Comparison of ENCODE assay signal across 8 mouse cellular contexts in genomic region chr6:86487358-86488148, GRCm38 (mm10). TPM values are rescaled to one million over a fixed set of nuclear protein-coding genes. Genes with fewer than 3 reads are reported as not detected.
DNase-seq lines count a peak whose midpoint lies in the region; ATAC-seq and TF ChIP-seq lines count a peak whose summit lies in the region.

No protein-coding gene starts in this region.

- H3K27me3 ChIP-seq in MEL (ENCODE audit: control insufficient read depth in 1 of 2, insufficient read depth in 2 of 2, low read length in 2 of 2), result no peaks in the 10 kb centered on the region
- no peaks in the 10 kb centered on the region for H3K27me3 ChIP-seq in lung, embryonic 14.5 days (ENCODE audit: insufficient read depth, low read length)

- whole genome bisulfite sequencing in lung, embryonic 14.5 days, result 7% methylated on average over 24 of the region's 24 CpGs

- peak overlapping the region; percentile 55 for H3K4me2 ChIP-seq in lung, embryonic 14.5 days

- TF ChIP-seq POLR2A in MEL (IDR thresholded peaks at IDR 0.05; ENCODE audit: control insufficient read depth in 1 of 2, insufficient read depth in 1 of 2, low read depth in 1 of 2, low read length in 2 of 2, poor library complexity in 1 of 2), result peak in 1 of 2 experiments; percentile 91

- DNase-seq in MEL (ENCODE audit: low read depth, low spot score), result peak; percentile 96
- DNase-seq in cerebellum, adult 8-10 months, result peak; percentile 51
- DNase-seq in forelimb bud, embryonic 11.5 days (ENCODE audit: low read depth, low spot score), result peak; percentile 79
- peak; percentile 82 for DNase-seq in heart, postnatal 4 days
- DNase-seq in layer of hippocampus, adult 8-10 months (ENCODE audit: low spot score in 2 of 2), result peak; percentile 54 to 73
- peak; percentile 92 for DNase-seq in lung, embryonic 14.5 days
- DNase-seq in thymus, adult 18-20 months, result peak; percentile 81 to 85

- H3K9me3 ChIP-seq in MEL (replicated peaks; ENCODE audit: insufficient read depth, low read length), result no peaks in the 10 kb centered on the region
- H3K9me3 ChIP-seq in lung, embryonic 14.5 days (ENCODE audit: low read depth, low read length), result no peaks in the 10 kb centered on the region

- H3K79me2 ChIP-seq in MEL (ENCODE audit: control insufficient read depth, insufficient read depth, low read length, poor library complexity), result peaks cover 4% of the 10 kb centered on the region; the same call in 1 of the 2 replicates

- TF ChIP-seq CTCF in MEL (IDR thresholded peaks at IDR 0.05 in 2 of 3, conservative IDR thresholded peaks at IDR 0.05 in 1 of 3; ENCODE audit: control insufficient read depth in 1 of 3, insufficient read depth in 1 of 3, low read depth in 2 of 3, low read length in 3 of 3, poor library complexity in 1 of 3, severe bottlenecking in 1 of 3), result no peak; a peak in 1 of 6 replicates
- TF ChIP-seq CTCF in lung, embryonic 14.5 days (IDR thresholded peaks at IDR 0.05; ENCODE audit: low read depth), result peak; percentile 54

- peak; percentile 97 for ATAC-seq in lung, embryonic 14.5 days (ENCODE audit: insufficient read depth)
- peak; percentile 85 for ATAC-seq in neutrophil, adult 5-6 weeks (ENCODE audit: extremely low read depth, insufficient number of reproducible peaks, low FRiP score, poor library complexity, severe bottlenecking)

- peaks cover 6% of the 10 kb centered on the region in 2 experiments; a peak in 2 of 4 replicates for H3K4me1 ChIP-seq in MEL (ENCODE audit: control insufficient read depth in 1 of 2, insufficient read depth in 2 of 2, low read length in 2 of 2)
- H3K4me1 ChIP-seq in lung, embryonic 14.5 days (ENCODE audit: insufficient read depth), result peaks cover 15% of the 10 kb centered on the region

- H3K9ac ChIP-seq in MEL (ENCODE audit: control insufficient read depth, low read depth, low read length, poor library complexity, severe bottlenecking), result peak overlapping the region; percentile 88
- peak overlapping the region; percentile 54 for H3K9ac ChIP-seq in lung, embryonic 14.5 days

- H3K27ac ChIP-seq in MEL (ENCODE audit: control insufficient read depth, low read depth, low read length), result peak overlapping the region; percentile 98
- H3K27ac ChIP-seq in lung, embryonic 14.5 days (ENCODE audit: low read depth), result peak overlapping the region; percentile 98

- H3K36me3 ChIP-seq in MEL (ENCODE audit: control insufficient read depth in 1 of 2, insufficient read depth in 2 of 2, low read length in 2 of 2), result peaks cover 0 to 9% of the 10 kb centered on the region in 2 experiments; a peak in 2 of 4 replicates
- no peaks in the 10 kb centered on the region for H3K36me3 ChIP-seq in lung, embryonic 14.5 days (ENCODE audit: insufficient read depth)

- no peak for TF ChIP-seq RAD21 in MEL (IDR thresholded peaks at IDR 0.05; ENCODE audit: low read depth, low read length)

- TF ChIP-seq EP300 in MEL (IDR thresholded peaks at IDR 0.05; ENCODE audit: low read depth in 1 of 2, low read length in 2 of 2), result no peak

- H3K4me3 ChIP-seq in MEL (ENCODE audit: control insufficient read depth in 1 of 2, insufficient read depth in 1 of 2, low read depth in 2 of 2, low read length in 2 of 2), result peak overlapping the region; percentile 51 to 68
- H3K4me3 ChIP-seq in lung, embryonic 14.5 days (ENCODE audit: low read depth, low read length), result peak overlapping the region; percentile 17

TF ChIP-seq in MEL, 35 proteins besides CTCF, POLR2A, EP300 and RAD21:
- peak; percentile 70; the same call in 1 of the 2 replicates for TF ChIP-seq HCFC1 (IDR thresholded peaks at IDR 0.05; ENCODE audit: low read depth, low read length)
- no peak for TF ChIP-seq MEF2A (IDR thresholded peaks at IDR 0.05; ENCODE audit: extremely low read depth, insufficient replicate concordance, low read depth, low read length, poor library complexity, severe bottlenecking)
- no peak for TF ChIP-seq TCF12 (IDR thresholded peaks at IDR 0.05; ENCODE audit: low read depth, low read length)
- TF ChIP-seq ZMIZ1 (IDR thresholded peaks at IDR 0.05; ENCODE audit: low read depth, low read length), result peak; percentile 86
- TF ChIP-seq SIN3A (IDR thresholded peaks at IDR 0.05; ENCODE audit: low read length), result 0 out of 2 replicates have a peak, but pooled peaks have one; percentile 74
- peak; percentile 51 for TF ChIP-seq MAX (IDR thresholded peaks at IDR 0.05; ENCODE audit: low read length)
- peak; percentile 5; the same call in 1 of the 2 replicates for TF ChIP-seq ELF1 (IDR thresholded peaks at IDR 0.05; ENCODE audit: low read depth, low read length)
- TF ChIP-seq ZNF384 (IDR thresholded peaks at IDR 0.05; ENCODE audit: low read depth, low read length), result no peak
- no peak for TF ChIP-seq TAL1 (IDR thresholded peaks at IDR 0.05; ENCODE audit: low read length)
- TF ChIP-seq TBP (IDR thresholded peaks at IDR 0.05; ENCODE audit: low read depth, low read length), result peak; percentile 3; the same call in 1 of the 2 replicates
- TF ChIP-seq E2F4 (IDR thresholded peaks at IDR 0.05; ENCODE audit: borderline replicate concordance, low read depth, low read length), result no peak
- peak; percentile 83 for TF ChIP-seq NRF1 (IDR thresholded peaks at IDR 0.05; ENCODE audit: insufficient read depth, low read depth, low read length, poor library complexity, severe bottlenecking)
- TF ChIP-seq UBTF (IDR thresholded peaks at IDR 0.05; ENCODE audit: borderline replicate concordance, insufficient read depth, low read depth, low read length), result no peak
- TF ChIP-seq KAT2A (conservative IDR thresholded peaks at IDR 0.05; ENCODE audit: low read depth, low read length), result no peak
- peak; percentile 88 for TF ChIP-seq MYC (IDR thresholded peaks at IDR 0.05; ENCODE audit: low read depth, low read length)
- TF ChIP-seq POLR2AphosphoS5 (IDR thresholded peaks at IDR 0.05; ENCODE audit: borderline replicate concordance, low read depth, low read length), result 0 out of 2 replicates have a peak, but pooled peaks have one; percentile 58
- TF ChIP-seq POLR2AphosphoS2 (IDR thresholded peaks at IDR 0.05; ENCODE audit: low read length), result peak; percentile 69; the same call in 1 of the 2 replicates
- no peak for TF ChIP-seq MYB (IDR thresholded peaks at IDR 0.05; ENCODE audit: low read depth, low read length)
- peak; percentile 43; the same call in 1 of the 2 replicates for TF ChIP-seq MXI1 (IDR thresholded peaks at IDR 0.05; ENCODE audit: low read depth, low read length)
- peak; percentile 69; the same call in 1 of the 2 replicates for TF ChIP-seq CHD1 (IDR thresholded peaks at IDR 0.05; ENCODE audit: low read depth, low read length)
- no peak; the same call in 1 of the 2 replicates for TF ChIP-seq RCOR1 (IDR thresholded peaks at IDR 0.05; ENCODE audit: low read depth, low read length)
- no peak for TF ChIP-seq USF1 (IDR thresholded peaks at IDR 0.05; ENCODE audit: low read depth, low read length)
- peak; percentile 49; the same call in 1 of the 2 replicates for TF ChIP-seq ETS1 (IDR thresholded peaks at IDR 0.05; ENCODE audit: low read depth, low read length)
- peak; percentile 73 for TF ChIP-seq NELFE (IDR thresholded peaks at IDR 0.05; ENCODE audit: low read depth, low read length)
- no peak for TF ChIP-seq CHD2 (IDR thresholded peaks at IDR 0.05; ENCODE audit: low read length)

RNA-seq across cellular contexts. Expression of gene Pcbp1, which starts 38.6 kb away (rescaled TPM):
- 74.2 and 83.5 TPM in 2 replicates for total RNA-seq in MEL (2012; rRNA removed)
- polyA plus RNA-seq in MEL (2012; ENCODE audit: insufficient read depth in 1 of 2, insufficient read length in 2 of 2, low read depth in 1 of 2, low replicate concordance in 2 of 2, missing spikeins in 1 of 2), result 100 to 1,000 TPM in 1 of 2 experiments, not detected in 1; 385 TPM
- 100 to 1,000 TPM; 227 to 230 TPM for total RNA-seq in heart, postnatal 4 days (2021)
- 100 to 1,000 TPM; 172 to 184 (median 178) TPM for total RNA-seq in layer of hippocampus, adult 8-10 months (2022)
- 552 and 588 TPM in 2 replicates for polyA plus RNA-seq in lung, embryonic 14.5 days (2014; fragmentation: Nextera tagmentation; extraction: Ambion mirVana)
- total RNA-seq in neutrophil, adult 5-6 weeks (2017), result 35.6 and 38.3 TPM in 2 replicates

RNA-seq across cellular contexts. Expression of gene C87436, which starts 49.4 kb away (rescaled TPM):
- total RNA-seq in MEL (2012; rRNA removed), result 10.9 and 11.6 TPM in 2 replicates
- polyA plus RNA-seq in MEL (2012; ENCODE audit: insufficient read depth in 1 of 2, insufficient read length in 2 of 2, low read depth in 1 of 2, low replicate concordance in 2 of 2, missing spikeins in 1 of 2), result 10 to 100 TPM in 1 of 2 experiments, not detected in 1; 18.5 TPM
- 10 to 100 TPM; 10.4 to 11.2 TPM for total RNA-seq in heart, postnatal 4 days (2021)
- total RNA-seq in layer of hippocampus, adult 8-10 months (2022), result 10 to 100 TPM; 18.4 to 24.0 (median 19.7) TPM
- 22.2 and 24.3 TPM in 2 replicates for polyA plus RNA-seq in lung, embryonic 14.5 days (2014; fragmentation: Nextera tagmentation; extraction: Ambion mirVana)
- 46.2 and 53.4 TPM in 2 replicates for total RNA-seq in neutrophil, adult 5-6 weeks (2017)

Comparison
In these comparisons a context has a peak if more than half of its experiments do, and no peak if none do; other contexts are left out.
1. Peak in every context shown above with its lines: DNase-seq, ATAC-seq, H3K4me3 ChIP-seq and H3K27ac ChIP-seq.